Mouse (Mus musculus) MEL-GATA-1-ER (cell line): ENCODE data around the gene Fam240b.
"Not testable (repeated sequence)": the region's sequence is repeated elsewhere in the genome, so short reads cannot be mapped to it uniquely, and the experiment has no call there.

Experiments used
- DNase-seq: peaks from one replicate; pipeline ENCODE4 v3.0.0-alpha.2; 2012; ENCODE audit warnings: low read depth; ENCODE audit errors: extremely low read depth

The Fam240b gene

GRCm38 (mm10) chr13:64497692-64498091 lies at the start of gene Fam240b:
Gene Fam240b, minus strand, starts transcription at chr13:64497792.
- no peak for DNase-seq

GRCm38 (mm10) chr13:64530139-64530538 lies 32.5 kb upstream of the Fam240b start:
- no peak for DNase-seq

DNA sequence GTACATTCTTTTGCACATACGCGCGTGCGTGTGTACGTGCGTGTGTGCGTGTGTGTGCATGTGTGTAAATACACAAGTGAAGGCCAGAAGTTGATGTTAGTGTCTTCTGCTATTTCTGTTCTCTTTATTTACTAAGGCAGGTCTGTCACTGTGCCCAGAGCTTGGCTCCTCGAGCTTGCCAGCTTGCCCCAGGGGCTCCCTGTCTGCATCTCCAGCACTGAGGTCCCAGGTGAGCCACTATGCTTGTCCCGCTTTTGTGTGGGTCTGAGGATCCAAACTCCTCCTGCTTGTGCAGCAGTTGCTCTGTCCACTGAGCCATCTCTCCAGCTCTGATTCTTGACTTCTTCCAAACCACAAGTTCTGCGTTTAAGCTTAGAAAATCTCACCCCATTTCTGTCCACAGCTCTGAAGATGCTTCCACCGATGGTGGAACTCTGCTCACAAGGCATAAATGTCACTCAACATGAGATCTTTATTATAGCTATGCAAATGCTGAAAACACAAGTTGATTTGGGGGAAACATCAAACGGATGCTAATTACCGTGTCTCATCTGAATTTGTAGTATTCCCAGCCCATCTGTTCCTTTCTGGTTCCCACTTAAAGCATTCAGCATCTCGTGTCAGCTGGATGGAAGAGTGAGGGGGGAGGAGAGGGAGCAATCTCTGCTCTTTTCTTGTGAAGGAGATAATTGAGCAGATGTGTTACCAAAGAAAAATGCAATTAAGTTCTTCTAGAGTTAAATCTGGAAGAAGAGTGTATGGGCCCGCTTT lies 29.1 kb upstream of the Fam240b start:
- no peak for DNase-seq

DNA sequence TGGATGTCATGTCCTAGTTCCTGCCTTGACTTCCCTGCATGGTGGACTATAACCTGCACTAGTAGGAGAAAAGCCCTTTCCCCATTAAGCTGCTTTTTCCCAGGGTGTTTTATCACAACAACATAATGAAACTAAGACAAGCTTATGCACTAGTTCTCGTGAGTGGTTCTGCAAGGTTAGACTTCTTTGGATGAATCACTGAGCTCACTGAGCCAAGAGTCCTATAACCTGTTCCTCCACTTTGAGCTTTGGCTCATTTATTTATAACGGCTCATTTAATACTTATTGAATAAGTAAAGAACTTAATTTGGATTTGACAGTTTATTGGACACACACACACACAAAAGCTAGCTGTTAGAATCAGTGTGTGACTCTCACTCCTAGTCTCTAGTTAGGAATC lies 16.7 kb upstream of the Fam240b start:
- no peak for DNase-seq

GRCm38 (mm10) chr13:64511616-64512015 lies 14.0 kb upstream of the Fam240b start:
- DNase-seq = no peak

DNA sequence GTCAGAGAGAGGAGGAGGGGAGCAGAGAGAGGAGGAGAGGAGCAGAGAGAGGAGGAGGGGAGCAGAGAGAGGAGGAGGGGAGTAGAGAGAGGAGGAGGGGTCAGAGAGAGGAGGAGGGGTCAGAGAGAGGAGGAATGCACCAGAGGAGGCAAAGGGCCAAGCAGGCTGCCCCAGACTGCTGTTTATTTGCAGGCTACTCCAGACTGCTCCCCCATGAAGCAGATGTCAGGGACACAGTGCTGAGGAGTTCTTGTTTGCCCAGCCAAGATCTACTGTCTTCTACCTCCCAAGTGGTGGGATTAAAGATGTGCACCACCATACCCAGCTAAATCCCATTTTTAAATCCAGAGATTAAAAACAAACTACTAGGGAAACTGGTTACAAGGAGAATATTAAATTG lies 9.8 kb upstream of the Fam240b start:
- DNase-seq = no peak

DNA sequence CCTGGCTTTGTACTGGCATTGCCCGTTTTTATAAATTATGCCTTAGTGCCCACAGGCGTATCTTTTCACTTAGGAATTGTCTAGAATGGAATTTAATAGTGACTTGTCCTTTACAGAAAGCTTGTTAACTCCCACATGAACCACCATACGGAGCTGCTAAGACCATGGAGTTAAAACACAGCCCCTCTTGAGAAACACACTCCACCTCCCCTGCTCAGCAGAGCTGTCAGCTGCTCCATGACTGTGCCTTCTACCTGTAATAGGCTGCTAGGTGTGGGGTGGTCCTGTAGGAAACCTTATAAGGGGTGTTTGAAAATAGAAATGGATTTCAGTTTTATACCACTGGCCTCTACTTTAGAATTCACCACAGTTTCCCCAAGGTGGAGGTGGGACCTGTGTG lies 5.2 kb upstream of the Fam240b start:
- no peak for DNase-seq

GRCm38 (mm10) chr13:64493586-64493985 lies 4.0 kb downstream of the Fam240b start:
- no peak for DNase-seq

DNA sequence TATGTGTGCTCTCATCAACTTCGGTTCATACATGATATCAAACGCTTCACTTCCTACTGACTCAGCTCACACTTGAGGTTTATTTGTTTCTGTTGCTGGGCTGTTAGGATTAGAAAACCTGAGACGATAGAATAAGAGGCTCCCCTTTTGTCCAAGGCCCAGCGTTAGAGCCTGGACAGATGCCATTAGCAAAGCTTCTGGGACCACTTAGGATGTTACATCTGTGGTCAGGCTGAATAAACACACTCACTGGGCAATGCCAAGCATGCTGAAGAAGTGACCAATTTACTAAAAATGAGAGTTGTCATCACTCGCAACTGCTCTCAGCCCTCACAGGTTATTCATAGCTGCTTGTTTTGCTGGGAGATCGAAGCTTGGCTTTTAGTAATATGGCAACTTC lies 7.7 kb downstream of the Fam240b start:
- DNase-seq = no peak

DNA sequence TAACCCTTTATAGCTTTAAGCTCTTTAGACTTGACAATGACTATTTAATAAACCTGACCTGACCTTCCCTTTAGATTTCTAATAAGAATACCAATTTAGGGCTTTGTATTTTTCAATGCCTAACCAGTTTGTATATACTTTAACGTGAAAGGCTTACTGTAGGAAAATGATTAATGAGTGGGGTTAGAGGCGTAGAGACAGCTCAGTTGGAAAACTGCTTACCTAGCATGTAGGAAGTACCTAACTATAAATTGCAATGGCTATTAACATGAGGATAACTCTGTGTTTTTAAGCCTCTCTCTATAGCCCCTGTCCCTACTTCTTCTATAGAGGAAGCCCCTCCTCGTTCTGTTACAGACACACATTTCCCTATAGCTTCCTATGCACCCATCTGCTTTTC lies 17.6 kb downstream of the Fam240b start:
- no peak for DNase-seq

DNA sequence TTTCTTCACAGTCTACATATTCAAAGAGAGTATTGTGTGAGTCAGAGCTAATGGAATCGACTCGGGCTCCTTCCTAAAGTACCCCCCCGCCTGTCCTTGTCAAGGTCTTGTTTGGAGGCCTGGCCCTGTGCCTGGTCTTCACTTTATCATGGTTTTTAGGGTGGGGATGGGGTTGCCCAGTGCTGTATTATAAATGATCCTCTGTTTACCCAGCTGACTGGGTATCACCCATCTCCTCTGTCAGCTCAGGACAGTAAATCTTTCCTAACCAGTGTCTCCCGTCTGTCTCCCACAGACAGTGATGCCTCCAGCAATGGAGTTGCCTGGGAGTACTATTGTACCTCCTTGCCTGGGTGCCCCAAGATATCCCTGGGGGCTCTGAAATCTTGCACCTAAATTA lies 19.6 kb downstream of the Fam240b start:
- DNase-seq = no peak

- no peak for DNase-seq
Observed at GRCm38 (mm10) chr13:64467886-64468285, 29.7 kb downstream of the Fam240b start.

GRCm38 (mm10) chr13:64465166-64465565 lies 32.4 kb downstream of the Fam240b start:
- DNase-seq = no peak

GRCm38 (mm10) chr13:64462581-64462980 lies 35.0 kb downstream of the Fam240b start:
- no peak for DNase-seq

DNA sequence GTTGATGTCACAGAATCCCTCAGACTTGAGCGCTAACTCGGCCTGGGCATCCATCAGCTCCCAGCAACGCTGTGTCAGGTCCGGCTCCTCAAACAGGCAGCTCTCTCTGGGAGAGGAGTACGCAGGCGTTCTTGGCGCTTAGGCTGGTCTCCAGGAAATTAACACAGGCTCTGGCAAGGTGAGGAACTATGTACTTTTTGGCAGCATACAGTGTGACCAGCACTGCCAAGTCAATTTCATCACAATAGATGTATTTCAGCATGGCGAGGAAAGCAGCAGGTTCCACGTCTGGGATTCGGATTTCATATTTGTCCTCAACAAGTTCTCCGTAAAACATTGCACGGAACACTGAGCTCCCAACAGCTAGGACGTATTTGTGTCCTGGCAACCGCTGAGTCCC lies 39.4 kb downstream of the Fam240b start:
- no peak for DNase-seq

DNA sequence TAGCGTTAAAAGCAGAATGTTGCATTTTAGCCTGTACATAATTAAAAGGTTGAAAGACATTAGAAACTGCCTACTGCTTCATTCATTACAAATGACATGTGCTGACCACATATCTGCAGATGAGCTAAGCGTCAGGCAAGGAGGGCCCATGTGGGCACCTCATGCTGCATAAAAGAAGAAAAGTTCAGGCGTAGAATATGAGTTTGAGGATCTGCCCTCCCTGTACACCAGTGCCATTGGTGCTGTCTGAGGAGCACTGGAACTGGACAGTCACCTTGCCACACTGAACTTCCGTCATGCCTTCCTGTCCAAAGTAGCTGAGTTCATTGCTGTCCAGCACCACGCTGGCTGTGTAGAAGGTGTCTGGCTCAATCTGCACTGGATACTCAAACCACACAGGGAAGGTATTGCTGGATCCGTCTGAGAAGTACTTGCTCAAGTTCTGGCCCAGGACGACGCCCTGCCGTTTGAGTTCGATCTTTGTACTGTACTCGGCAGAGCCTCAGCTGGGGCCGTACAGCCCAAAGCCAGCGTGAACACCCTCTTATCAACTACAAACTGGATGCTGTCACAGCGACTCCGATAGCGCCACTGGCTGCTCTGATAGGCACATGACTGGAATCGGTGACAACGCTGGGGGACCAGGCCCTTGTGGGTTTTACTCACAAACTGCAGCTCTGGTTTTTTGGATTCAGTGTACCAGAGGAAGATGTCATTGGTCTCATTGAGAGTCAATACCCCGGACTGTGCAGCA lies 40.2 kb downstream of the Fam240b start:
- not testable (repeated sequence) for DNase-seq

DNA sequence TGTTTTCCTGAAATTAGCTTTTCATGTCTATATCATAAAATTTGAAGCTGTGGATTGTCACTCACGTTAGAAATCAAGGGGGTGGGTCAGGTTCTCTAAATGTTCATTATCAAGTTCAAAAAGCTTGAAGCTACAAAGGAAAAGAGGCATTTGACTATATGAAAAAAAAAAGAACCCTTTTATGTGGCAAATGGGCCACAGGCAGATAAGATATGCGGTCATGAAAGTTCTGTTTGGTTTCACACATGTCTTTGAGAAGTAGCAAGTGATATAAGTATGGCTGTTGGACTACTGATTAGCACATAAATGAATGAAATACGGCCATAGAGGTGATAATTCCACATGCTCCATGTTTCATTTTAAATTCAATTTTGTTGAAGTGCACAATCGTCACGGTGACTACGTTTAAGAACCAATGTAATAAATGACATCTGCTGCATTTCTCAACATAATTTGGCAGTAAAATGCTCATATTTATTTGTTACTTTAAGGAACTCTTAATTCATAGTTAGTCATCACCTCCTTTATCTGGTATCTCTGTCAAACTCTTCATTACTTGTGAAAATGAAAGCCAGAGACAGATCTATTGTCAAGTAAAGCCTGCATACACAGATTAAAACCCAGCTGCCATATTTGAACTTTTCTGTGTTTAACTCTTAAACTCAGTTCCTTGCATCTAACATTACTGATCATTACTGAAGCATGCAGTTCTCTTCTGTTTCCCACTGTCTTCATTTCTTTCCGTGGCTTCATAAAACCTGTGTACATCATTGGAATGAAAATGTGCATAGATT lies 47.4 kb downstream of the Fam240b start:
- peak; percentile 97 for DNase-seq

DNA sequence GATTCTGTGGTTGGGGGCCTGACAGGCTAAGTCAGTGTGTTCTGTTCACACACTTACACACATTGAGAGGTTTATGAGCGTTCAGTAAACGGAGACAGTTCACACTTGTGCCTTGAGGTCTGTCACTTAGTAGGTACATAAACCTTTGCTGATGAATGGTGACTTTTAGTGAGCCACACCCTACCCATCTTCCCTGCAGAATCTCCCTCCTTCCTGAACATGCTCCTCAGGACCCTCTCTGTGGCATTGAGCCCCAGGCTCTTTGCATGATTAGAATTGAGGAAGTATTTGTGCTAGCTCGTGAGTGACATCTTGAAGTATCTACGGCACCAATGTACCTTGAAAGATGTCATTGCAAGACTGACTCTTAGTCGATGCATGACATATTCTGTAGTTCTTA lies 48.9 kb downstream of the Fam240b start:
- DNase-seq = peak; percentile 61

DNA sequence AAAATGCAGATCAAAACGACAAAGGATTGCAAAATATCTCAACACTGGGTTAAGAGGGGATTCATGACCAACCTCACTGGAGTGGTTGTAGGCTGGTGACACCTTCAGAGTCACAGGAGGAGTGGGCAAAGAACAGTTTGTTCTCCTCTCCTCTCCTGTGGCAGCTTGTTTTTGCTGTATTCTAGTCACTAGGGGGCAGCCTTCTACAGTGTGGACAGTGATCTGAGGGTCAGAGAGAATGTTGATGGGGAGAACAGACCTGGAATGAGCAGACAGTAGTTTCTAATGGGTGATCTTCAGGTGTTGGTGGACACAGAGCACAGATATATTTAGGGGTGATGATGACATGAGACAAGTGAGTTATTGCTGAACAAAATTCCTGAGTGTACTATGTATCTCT lies 49.6 kb downstream of the Fam240b start:
- no peak for DNase-seq

GRCm38 (mm10) chr13:64445254-64445920 lies 52.2 kb downstream of the Fam240b start:
- no peak for DNase-seq

DNA sequence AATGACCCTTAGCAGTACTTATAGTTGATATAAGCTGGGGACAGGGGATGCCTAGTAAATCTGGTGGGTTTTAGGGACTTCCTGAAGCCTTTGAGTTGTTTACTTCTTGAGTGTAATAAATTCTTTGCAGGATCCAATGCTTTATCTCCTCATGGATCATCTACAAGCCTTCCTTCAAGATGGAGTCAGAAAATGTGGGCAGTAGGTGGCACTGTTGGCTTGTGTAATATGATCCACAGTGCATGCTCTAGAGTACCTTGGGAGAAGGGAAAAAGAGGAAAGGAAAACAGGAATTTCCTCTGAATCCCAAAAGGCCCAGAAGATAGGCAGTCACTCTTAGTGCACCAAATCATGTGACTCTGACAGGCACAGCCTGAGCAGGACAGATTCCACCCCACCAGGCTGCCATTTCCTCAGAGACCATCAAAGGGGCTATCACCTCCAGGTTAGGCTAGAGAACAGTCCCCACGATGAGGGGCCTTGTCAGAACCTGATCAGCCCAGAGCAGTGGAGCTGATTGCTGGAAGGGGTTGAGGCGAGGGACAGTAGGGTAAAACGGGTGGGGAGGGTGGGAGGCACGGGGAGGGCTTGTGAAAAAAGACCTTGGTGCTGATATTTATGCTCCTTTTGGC lies 54.2 kb downstream of the Fam240b start:
- no peak for DNase-seq
